Mouse (Mus musculus): ENCODE results near the gene Kif13a.
A peak's percentile ranks its signal among the peaks of the same experiment; 100 is the strongest.

DNA sequence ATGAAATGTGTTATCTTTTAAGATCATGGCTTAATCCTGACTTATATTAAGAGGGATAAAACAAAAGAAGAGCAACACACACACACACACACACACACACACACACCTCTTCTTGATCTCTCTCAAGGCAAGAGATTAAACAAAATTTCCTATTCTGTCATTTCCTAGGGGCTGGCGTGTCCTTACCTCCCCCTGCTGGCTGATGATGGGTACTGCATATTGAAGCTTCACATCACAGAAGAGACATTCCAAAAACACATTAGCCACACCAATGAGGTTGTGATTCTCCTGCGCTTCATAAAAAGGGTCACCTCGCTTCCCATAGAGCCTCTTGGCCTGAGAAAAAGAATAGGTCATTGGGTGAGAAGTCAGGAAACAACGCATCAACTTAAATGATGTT is 131.5 kb downstream of the Kif13a start:
- peak; percentile 91 for TF ChIP-seq CTCF (IDR thresholded peaks at IDR 0.05; ENCODE audit: control insufficient read depth, insufficient read depth, low read length)
- TF ChIP-seq POLR2A (IDR thresholded peaks at IDR 0.05; ENCODE audit: borderline replicate concordance, control insufficient read depth, low read depth, low read length), result no peak

Measured in bone marrow, adult 2 months (tissue).